Mouse (Mus musculus) small intestine, adult 2 months (tissue): Measurements from ENCODE around the gene Galnt14.

Source experiments
- CTCF ChIP-seq: fragments of 200-500 bp; IDR thresholded peaks from 2 replicates; pipeline ENCODE4 v1.5.1; 2012; ENCODE audit warnings: low read depth, mild to moderate bottlenecking, control low read depth, inconsistent platforms, low read length, moderate library complexity, mixed read lengths; ENCODE audit not compliant: insufficient replicate concordance, insufficient read length; ENCODE audit errors: extremely low read depth
- POLR2A ChIP-seq: fragments of 200-500 bp; IDR thresholded peaks from 2 replicates; pipeline ENCODE4 v1.6.1; 2012; ENCODE audit warnings: low read depth, mild to moderate bottlenecking, control low read depth, inconsistent platforms, low read length, moderate library complexity

- TF ChIP-seq CTCF = no peak
- no peak for TF ChIP-seq POLR2A
Measured at GRCm38 (mm10) chr17:73592081-73592480, 118.2 kb downstream of the Galnt14 start.
